Mouse (Mus musculus) cerebellum, adult 2 months (tissue): ENCODE data around the gene Tmem163. TPM values are rescaled to one million over a fixed set of nuclear protein-coding genes. Genes with fewer than 3 reads are reported as not detected.

Experiments
- DNase-seq, 2 experiments: peaks; one replicate each; pipeline ENCODE4 v3.0.0; 2021
- H3K27ac ChIP-seq: fragments of 200-500 bp; 2 replicates; pipeline ENCODE4 v1.5.1; 2012; ENCODE audit warnings: low read length, control low read depth, inconsistent platforms; ENCODE audit not compliant: insufficient read depth
- H3K27me3 ChIP-seq: fragments of 200-500 bp; 2 replicates; pipeline ENCODE4 v1.6.1; 2012; ENCODE audit warnings: inconsistent platforms, mild to moderate bottlenecking, low read length, moderate library complexity; ENCODE audit not compliant: control insufficient read depth, insufficient read depth
- H3K4me1 ChIP-seq: fragments of 200-500 bp; 2 replicates; pipeline ENCODE4 v1.6.1; 2011; ENCODE audit warnings: low read length; ENCODE audit not compliant: control insufficient read depth, insufficient read depth
- H3K4me3 ChIP-seq: fragments of 200-500 bp; replicated peaks from 2 replicates; pipeline ENCODE3; 2011; ENCODE audit warnings: mild to moderate bottlenecking, low read depth, low read length, control low read depth; ENCODE audit not compliant: insufficient read depth
- CTCF ChIP-seq: fragments of 200-500 bp; IDR thresholded peaks from 2 replicates; pipeline ENCODE4 v1.5.1; 2011; ENCODE audit warnings: low read depth, mild to moderate bottlenecking, control low read depth, low read length, moderate library complexity, borderline replicate concordance; ENCODE audit not compliant: insufficient read depth
- POLR2A ChIP-seq: fragments of 200-500 bp; IDR thresholded peaks from 2 replicates; pipeline ENCODE4 v1.6.1; 2011; ENCODE audit warnings: low read length, control low read depth, borderline replicate concordance; ENCODE audit not compliant: insufficient read depth
- WGBS: fragments of 180-500 bp; shearing (Covaris S2); methylation state at CpG from one replicate; pipeline ENCODE4 v1.1.7; 2018; 5-methylcytosine and 5-hydroxymethylcytosine counted together
- polyA plus RNA-seq: library from polyadenylated mRNA; depleted of rRNA; stranded (reverse); fragments of >200 nt; gene quantifications from 2 replicates; pipeline ENCODE4 v1.2.3, GENCODE M21; 2012; rRNA removed

Gene Tmem163
- polyA plus RNA-seq, 1 experiment, result 106 TPM

DNA sequence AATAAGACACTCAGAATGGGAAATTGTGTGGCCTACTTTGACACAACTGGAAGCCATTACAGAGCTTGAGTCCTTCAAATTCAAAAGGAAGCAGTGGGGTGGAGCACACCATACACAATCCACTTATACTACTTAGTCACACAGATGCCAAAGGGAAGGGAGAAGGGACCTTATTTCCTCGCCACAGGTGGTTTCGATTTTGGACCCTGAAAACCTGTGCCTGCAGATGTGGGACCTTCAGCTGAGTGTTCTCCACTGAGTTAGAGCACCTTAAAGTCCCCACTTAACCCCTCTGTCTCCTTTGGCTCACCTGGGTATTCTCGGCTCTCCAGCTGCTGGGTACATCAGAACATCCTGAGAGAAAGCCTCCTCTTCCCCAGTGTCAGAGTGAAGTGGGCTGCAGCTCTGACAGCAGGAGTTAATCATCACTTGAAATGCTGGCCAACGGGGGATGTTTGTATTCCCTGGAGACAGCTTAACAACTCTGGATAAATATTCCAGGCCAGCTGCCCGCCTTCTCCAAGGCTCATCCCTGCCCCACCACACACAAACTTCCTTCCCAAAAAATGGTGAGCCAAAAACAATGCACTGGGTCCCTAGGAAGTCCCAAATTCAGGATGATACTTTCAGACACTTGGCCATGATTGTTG lies 234.4 kb downstream of the Tmem163 start:
- H3K4me3 ChIP-seq, result no peak overlapping the region
- H3K27ac ChIP-seq, result no peak overlapping the region
- no peaks in the 10 kb centered on the region; the same call in 1 of the 2 replicates for H3K27me3 ChIP-seq
- TF ChIP-seq CTCF (no peak), POLR2A (no peak)
- WGBS, result 63% methylated on average over 5 of the region's 5 CpGs
- DNase-seq, result no peak
- no peaks in the 10 kb centered on the region for H3K4me1 ChIP-seq

DNA sequence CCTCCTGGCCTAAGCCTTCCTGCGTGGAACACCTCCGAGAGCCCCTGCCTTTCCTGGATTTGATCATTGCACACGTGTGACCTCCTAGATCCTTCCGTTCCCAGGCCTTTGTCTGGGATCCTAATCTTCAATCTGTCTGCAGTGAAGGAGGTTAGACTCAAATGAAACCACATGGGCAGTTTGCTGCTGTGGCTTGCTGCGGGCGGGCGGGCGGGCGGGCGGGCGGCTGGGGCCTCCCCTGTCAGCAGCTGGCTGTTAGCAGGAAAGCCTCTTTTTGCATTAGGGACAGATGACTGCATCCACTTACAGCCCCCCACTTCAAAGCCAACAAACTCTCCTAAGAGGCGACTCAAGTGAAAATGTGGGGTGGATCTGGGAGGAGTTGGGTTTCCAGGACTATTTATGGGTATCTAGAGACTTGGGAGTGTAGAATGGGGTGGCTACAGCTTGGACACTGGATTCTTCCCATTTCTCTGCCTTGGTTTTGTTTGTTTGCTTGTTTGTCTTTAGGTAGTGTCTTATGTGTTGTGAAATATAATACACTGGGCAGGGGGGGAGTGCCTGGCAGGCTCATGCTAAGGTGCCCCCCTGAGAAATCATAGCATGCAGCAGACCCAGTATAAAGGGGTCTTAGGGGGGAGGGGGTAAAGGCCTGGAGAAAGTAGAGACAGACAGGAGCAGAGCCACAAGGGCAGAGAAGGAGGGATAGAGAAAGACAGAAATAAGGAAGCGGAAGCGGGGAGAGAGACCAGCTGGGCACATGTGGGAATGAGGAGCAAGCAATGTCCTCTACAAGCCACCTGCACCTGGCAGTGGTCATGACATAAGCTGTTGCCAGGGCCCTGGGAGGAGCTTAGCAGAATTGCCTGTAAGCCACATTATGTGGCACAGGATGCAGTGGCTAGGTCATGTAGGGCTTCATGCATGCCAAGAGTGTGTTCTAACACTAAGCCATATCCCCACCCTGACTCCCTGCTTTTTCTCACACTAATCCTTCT lies 236.2 kb downstream of the Tmem163 start:
- no peaks in the 10 kb centered on the region for H3K4me1 ChIP-seq
- H3K4me3 ChIP-seq, result no peak overlapping the region
- 66% methylated on average over 14 of the region's 14 CpGs for WGBS
- DNase-seq, result no peak
- TF ChIP-seq POLR2A (no peak), CTCF (no peak)
- H3K27ac ChIP-seq, result no peak overlapping the region
- no peaks in the 10 kb centered on the region; the same call in 1 of the 2 replicates for H3K27me3 ChIP-seq

DNA sequence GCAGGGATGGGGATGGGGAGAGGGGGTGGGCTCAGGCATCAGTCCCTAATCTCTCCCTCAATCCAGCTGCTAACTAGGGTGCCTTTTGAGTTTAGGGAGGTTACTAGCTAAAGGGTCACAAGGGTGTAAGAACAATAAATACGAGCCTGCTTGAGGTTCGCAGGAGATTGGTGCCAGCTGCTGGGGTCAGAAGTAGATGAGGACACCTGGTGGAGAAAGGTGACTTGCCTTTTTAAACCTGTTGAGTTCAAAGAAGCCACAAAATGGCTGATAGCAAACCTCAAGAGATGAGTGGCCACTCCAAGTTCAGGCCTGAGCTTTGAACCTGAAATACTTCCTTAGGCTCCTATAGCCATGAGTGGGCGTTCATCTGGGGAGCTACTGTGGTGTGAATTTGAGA lies 237.6 kb downstream of the Tmem163 start:
- 90% methylated on average over 3 of the region's 3 CpGs for WGBS
- Histone ChIP-seq H3K27ac (no peak overlapping the region), H3K27me3 (no peaks in the 10 kb centered on the region; the same call in 1 of the 2 replicates)

DNA sequence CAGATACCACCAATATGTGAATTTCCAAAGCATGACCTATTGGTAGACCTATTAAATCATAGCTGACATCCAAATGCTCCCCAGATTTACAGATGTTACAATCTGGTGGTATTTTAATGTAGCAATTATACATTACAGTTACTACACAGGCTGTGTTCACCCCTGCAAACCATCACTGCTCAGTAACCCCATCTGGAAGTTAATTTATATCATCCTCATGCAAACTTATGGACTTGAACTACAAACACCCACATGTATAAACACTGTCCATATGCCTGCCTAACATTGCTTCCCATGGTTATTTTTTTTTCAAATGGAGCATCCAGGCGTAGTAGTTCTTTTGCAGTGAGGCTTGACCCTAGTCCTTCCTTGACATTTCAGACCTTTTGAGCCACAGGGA lies 238.3 kb downstream of the Tmem163 start:
- TF ChIP-seq POLR2A (no peak), CTCF (no peak)
- WGBS, result 94% methylated on average over 1 of the region's 1 CpGs
- Histone ChIP-seq H3K4me1 (no peaks in the 10 kb centered on the region; the same call in 1 of the 2 replicates), H3K27me3 (no peaks in the 10 kb centered on the region; the same call in 1 of the 2 replicates), H3K27ac (no peak overlapping the region), H3K4me3 (no peak overlapping the region)
- DNase-seq, result no peak

More for the DNA sequence above, 237.6 kb downstream of the Tmem163 start:
- Histone ChIP-seq H3K4me1 (no peaks in the 10 kb centered on the region), H3K4me3 (no peak overlapping the region)
- TF ChIP-seq CTCF (no peak), POLR2A (no peak)
- DNase-seq, result no peak

DNA sequence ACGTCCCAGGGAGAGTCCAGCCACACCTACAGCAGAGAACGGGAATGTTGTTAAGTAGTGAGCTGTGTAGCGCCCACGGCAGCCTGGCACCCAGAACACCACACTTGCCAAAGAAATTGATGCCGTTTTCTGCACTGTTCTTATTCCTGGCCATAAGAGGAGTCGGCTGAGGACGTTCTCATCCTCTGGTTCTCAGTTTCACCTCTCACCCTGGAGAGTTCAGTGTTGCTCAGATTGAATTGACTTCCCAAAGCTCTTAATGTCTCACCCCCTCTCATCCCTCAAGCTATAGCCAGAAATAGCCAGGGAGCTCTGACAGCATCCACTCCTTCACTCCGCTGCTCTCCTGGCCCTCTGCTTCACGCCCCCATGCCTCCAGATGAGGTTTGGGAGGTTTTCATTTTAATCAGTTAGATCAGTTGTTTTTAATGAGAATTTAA lies 239.9 kb downstream of the Tmem163 start:
- no peak overlapping the region for H3K4me3 ChIP-seq
- DNase-seq, result no peak
- no peaks in the 10 kb centered on the region; the same call in 1 of the 2 replicates for H3K4me1 ChIP-seq
- WGBS, result 83% methylated on average over 9 of the region's 9 CpGs
- no peak overlapping the region for H3K27ac ChIP-seq
- H3K27me3 ChIP-seq, result no peaks in the 10 kb centered on the region; the same call in 1 of the 2 replicates
- TF ChIP-seq CTCF (no peak), POLR2A (no peak)

DNA sequence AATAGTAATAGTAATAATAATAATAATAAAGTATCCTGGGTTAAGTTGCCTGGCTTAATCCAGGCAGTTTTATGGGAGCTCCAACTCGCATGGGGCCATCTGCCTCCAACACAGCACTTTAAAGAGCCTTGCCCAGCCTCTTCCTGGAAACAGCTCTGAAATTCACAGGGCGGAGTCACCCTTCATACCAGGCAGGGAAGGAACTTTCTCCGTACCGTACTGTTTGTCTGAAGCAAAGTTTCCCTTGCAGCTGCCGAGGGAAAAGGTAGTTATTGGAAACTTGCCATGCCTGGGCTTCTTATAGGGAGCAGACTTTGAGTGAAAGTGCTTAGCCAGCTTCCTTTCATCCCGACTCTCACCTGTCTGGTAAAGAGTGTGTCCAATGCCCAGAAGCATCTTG lies 242.3 kb downstream of the Tmem163 start:
- 72% methylated on average over 6 of the region's 6 CpGs for WGBS
- H3K4me1 ChIP-seq, result no peaks in the 10 kb centered on the region; the same call in 1 of the 2 replicates
- DNase-seq, result no peak
- TF ChIP-seq POLR2A (no peak), CTCF (no peak)
- H3K4me3 ChIP-seq, result no peak overlapping the region
- no peak overlapping the region for H3K27ac ChIP-seq
- no peaks in the 10 kb centered on the region for H3K27me3 ChIP-seq

Other genes starting within 250 kb of the Tmem163 start
- gene Acmsd, start 49.9 kb upstream of the Tmem163 start, polyA plus RNA-seq, result 0.05 TPM in 1 of 2 replicates, not detected in the other
- gene Ccnt2, start 94.6 kb upstream of the Tmem163 start, polyA plus RNA-seq, result 53.9 and 54.9 TPM in 2 replicates
- gene Map3k19, start 175.5 kb upstream of the Tmem163 start, polyA plus RNA-seq, result 1.6 and 2.1 TPM in 2 replicates
- gene Rab3gap1, start 189.2 kb upstream of the Tmem163 start, polyA plus RNA-seq, result 42.5 and 43.3 TPM in 2 replicates